Mouse (Mus musculus) lung, embryonic 16.5 days (tissue): ENCODE measurements around the gene Snx9. TPM values are rescaled to one million over a fixed set of nuclear protein-coding genes. Genes with fewer than 3 reads are reported as not detected.

ENCODE experiments used
- ATAC-seq: fragments of 200-750 bp; cut with Nextera tagmentation; 2 replicates; pipeline ENCODE4 v1.8.0; 2017; ENCODE audit warnings: low read depth, mild to moderate bottlenecking, moderate library complexity
- H3K27ac ChIP-seq: fragments of 300-500 bp; sonication (generic); 2 replicates; pipeline ENCODE4 v1.5.1; 2014; ENCODE audit warnings: mild to moderate bottlenecking, control low read depth, low read length
- H3K27me3 ChIP-seq: fragments of 300-500 bp; sonication (generic); 2 replicates; pipeline ENCODE4 v1.6.1; 2014; ENCODE audit warnings: low read depth, low read length, mixed read lengths; ENCODE audit not compliant: control insufficient read depth, insufficient read depth
- H3K36me3 ChIP-seq: fragments of 300-500 bp; sonication (generic); 2 replicates; pipeline ENCODE4 v1.6.1; 2014; ENCODE audit warnings: low read length; ENCODE audit not compliant: control insufficient read depth, insufficient read depth
- H3K4me1 ChIP-seq: fragments of 300-500 bp; sonication (generic); replicated peaks from 2 replicates; pipeline ENCODE4 v1.6.1; 2014; ENCODE audit warnings: low read length, mixed read lengths; ENCODE audit not compliant: control insufficient read depth, insufficient read depth
- H3K4me2 ChIP-seq: fragments of 300-500 bp; sonication (generic); 2 replicates; pipeline ENCODE4 v1.6.1; 2014; ENCODE audit warnings: low read depth, low read length, control low read depth
- H3K4me3 ChIP-seq: fragments of 300-500 bp; sonication (generic); 2 replicates; pipeline ENCODE4 v1.5.1; 2014; ENCODE audit warnings: mild to moderate bottlenecking, low read length, control low read depth
- H3K9ac ChIP-seq: fragments of 300-500 bp; sonication (generic); 2 replicates; pipeline ENCODE4 v1.6.1; 2014; ENCODE audit warnings: low read length, control low read depth
- H3K9me3 ChIP-seq: fragments of 300-500 bp; sonication (generic); 2 replicates; pipeline ENCODE4 v1.6.1; 2016; ENCODE audit warnings: low read length; ENCODE audit not compliant: control insufficient read depth
- WGBS: fragments of 180-500 bp; shearing (Covaris S2); extraction: QIAGEN DNeasy Blood & Tissue Kit; methylation state at CpG from one replicate; pipeline ENCODE4 v1.1.7; 2014; 5-methylcytosine and 5-hydroxymethylcytosine counted together
- polyA plus RNA-seq: library from polyadenylated mRNA; unstranded; fragments of >200 nt; fragmentation: Nextera tagmentation; extraction: Ambion mirVana; gene quantifications from 2 replicates; pipeline ENCODE4 v1.2.1, GENCODE M21; 2015

Snx9 gene
- polyA plus RNA-seq, 1 experiment from 2014 or later, result 25.1 TPM

DNA sequence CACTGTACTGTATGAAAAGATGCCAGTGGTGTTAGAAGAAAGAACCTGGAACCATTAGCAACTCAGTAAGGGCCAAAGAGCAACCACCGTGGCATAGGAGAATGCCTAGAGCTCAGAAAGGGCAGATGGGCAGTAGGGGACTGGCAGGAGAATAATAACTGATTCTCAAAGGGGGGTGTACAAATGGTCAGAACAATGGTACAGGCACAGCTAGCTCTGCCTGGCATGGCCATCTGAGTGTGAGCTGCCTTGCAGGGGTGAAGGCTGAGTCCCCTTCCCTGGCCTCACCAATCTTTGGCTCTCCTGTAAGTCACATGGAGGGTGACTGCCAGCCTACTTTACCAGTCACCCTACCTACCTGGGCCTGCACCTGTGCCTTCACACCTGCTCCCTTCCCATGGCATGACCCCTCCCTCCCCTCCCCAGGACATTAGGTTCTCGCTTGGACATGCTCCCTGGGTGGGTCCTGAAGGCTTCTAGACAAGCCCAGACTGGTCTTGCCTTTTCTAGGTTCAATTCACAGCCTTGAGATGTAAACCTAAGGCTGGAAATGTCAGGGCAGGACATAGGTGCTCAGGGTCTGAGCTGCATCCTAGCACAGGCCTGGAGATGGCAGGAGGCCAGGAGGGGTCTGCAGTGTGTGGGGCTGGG is 115.3 kb downstream of the Snx9 start:
- no peaks in the 10 kb centered on the region for H3K27me3 ChIP-seq
- no peak overlapping the region for H3K4me3 ChIP-seq
- no peaks in the 10 kb centered on the region for H3K9me3 ChIP-seq
- no peaks in the 10 kb centered on the region for H3K36me3 ChIP-seq
- ATAC-seq, result no peak
- 75% methylated on average over 2 of the region's 2 CpGs for WGBS
- H3K4me1 ChIP-seq, result peaks cover 21% of the 10 kb centered on the region
- H3K4me2 ChIP-seq, result no peak overlapping the region
- no peak overlapping the region for H3K27ac ChIP-seq
- H3K9ac ChIP-seq, result no peak overlapping the region

DNA sequence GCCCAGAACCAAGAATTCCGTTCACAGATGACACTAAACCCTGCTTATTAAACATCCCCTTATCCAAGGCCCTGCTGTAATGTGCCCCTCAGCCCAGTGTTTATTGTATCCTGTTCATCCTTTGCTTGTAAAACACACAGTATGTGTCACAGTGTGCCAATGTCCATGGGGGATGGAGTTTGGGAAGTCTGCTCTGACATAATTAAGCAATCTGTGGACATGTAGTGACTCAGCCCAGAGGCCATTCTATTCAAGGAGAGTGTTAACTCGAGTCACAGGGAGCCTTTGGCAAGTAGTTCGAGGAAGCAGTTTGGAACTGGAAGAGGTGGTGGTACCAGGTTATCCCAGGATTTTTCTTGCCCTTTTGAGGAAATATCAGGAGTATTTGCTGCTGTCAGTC is 116.0 kb downstream of the Snx9 start:
- no peaks in the 10 kb centered on the region for H3K27me3 ChIP-seq
- H3K4me1 ChIP-seq, result peaks cover 21% of the 10 kb centered on the region
- WGBS, result 48% methylated on average over 3 of the region's 3 CpGs
- H3K9ac ChIP-seq, result no peak overlapping the region
- no peaks in the 10 kb centered on the region for H3K36me3 ChIP-seq
- no peak for ATAC-seq
- no peak overlapping the region for H3K27ac ChIP-seq
- H3K4me2 ChIP-seq, result no peak overlapping the region
- H3K4me3 ChIP-seq, result no peak overlapping the region
- no peaks in the 10 kb centered on the region for H3K9me3 ChIP-seq

DNA sequence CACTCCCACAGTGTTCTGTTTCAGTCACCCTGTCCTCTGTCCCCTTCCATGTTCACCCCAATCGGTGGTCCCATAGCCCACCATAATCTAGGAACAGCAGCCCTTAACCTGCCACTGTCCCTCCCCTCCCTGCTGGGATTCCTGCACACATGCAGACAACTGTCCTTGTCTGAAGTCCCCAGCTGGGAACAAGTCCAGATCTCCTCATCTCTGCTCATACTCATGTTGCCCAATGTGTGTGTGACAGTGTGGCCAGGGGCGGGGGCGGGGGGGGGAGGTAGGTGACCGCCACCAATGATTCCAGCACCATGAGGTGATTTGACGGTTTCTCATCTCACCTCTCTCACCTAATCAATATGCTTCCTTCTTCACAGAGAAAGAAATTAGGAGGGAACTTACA is 117.1 kb downstream of the Snx9 start:
- H3K36me3 ChIP-seq, result no peaks in the 10 kb centered on the region
- H3K4me2 ChIP-seq, result no peak overlapping the region
- peaks cover 21% of the 10 kb centered on the region for H3K4me1 ChIP-seq
- WGBS, result 83% methylated on average over 5 of the region's 5 CpGs
- no peak overlapping the region for H3K4me3 ChIP-seq
- H3K27ac ChIP-seq, result no peak overlapping the region
- no peak for ATAC-seq
- no peaks in the 10 kb centered on the region for H3K27me3 ChIP-seq
- no peak overlapping the region for H3K9ac ChIP-seq
- no peaks in the 10 kb centered on the region for H3K9me3 ChIP-seq

DNA sequence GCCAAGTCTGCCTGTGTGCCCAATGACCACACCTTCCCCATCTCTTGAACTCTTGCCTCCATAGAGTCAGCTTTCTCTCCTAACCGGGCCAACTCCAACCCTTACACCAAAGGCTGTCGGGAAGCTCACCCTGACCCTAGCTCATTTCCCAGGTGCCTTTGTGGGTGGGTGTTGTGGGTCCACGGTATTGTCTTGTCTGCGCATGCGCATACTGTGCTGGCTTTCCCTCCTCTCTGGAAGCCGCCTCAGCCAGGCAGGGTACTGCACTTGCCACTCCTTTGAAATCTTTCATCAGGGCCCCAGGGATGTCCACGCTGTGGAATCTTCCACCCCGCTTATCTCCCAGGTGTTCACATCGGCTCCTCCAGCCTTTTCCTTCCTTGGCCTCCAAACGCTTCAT is 117.5 kb downstream of the Snx9 start:
- 64% methylated on average over 10 of the region's 10 CpGs for WGBS
- no peak for ATAC-seq
- Histone ChIP-seq H3K9ac (peak overlapping the region; percentile 27; the same call in 1 of the 2 replicates), H3K4me2 (peak overlapping the region; percentile 27; the same call in 1 of the 2 replicates), H3K36me3 (no peaks in the 10 kb centered on the region), H3K27me3 (no peaks in the 10 kb centered on the region), H3K27ac (peak overlapping the region; percentile 12; the same call in 1 of the 2 replicates), H3K9me3 (no peaks in the 10 kb centered on the region), H3K4me3 (no peak overlapping the region), H3K4me1 (peaks cover 21% of the 10 kb centered on the region)

DNA sequence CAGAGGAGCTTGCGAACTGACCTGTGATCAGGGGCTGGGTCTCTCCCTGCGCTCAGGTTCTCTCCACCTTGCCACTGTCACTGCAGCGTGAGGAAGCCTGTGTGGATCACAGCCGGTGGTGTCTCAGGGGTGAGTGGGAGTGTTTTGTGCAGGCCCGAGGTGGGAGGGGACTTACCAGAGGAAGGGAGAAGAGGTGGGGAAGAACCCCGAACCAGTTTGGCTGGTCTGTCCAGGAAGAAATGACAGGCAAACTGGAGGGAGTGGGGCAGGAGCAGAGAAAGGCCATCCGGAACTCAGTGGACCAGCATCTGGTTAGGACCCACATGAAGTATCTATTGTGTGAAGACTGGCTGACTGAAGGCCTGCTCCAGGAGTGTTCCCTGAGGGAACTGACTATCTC is 118.0 kb downstream of the Snx9 start:
- H3K36me3 ChIP-seq, result no peaks in the 10 kb centered on the region
- H3K9me3 ChIP-seq, result no peaks in the 10 kb centered on the region
- H3K4me1 ChIP-seq, result peaks cover 21% of the 10 kb centered on the region
- H3K9ac ChIP-seq, result peak overlapping the region; percentile 27
- peak overlapping the region; percentile 27 for H3K4me2 ChIP-seq
- no peak overlapping the region for H3K4me3 ChIP-seq
- H3K27me3 ChIP-seq, result no peaks in the 10 kb centered on the region
- WGBS, result 36% methylated on average over 7 of the region's 7 CpGs
- H3K27ac ChIP-seq, result peak overlapping the region; percentile 83
- ATAC-seq, result peak; percentile 65

DNA sequence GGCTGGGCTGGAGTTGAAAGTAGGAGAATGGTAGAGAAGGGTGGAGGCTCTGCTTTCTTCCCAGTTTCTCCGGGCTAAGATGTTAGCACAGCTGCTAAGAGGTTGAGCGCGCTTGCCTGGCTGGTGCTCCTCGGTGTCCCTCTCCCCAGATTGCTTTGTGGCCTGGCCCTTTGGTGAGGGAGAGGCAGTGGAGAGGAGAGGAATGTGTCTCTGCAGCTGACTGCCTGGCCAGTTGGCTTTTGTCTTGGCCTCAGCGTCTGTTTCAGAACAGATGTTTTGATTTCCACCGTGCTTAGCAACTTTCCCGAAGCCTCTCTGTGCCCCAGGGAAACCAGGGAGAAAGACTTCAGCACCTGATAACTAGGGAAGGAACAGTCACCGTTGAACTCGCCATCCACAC is 118.7 kb downstream of the Snx9 start:
- Histone ChIP-seq H3K27me3 (no peaks in the 10 kb centered on the region), H3K9ac (peak overlapping the region; percentile 23; the same call in 1 of the 2 replicates), H3K36me3 (no peaks in the 10 kb centered on the region), H3K27ac (peak overlapping the region; percentile 83), H3K9me3 (no peaks in the 10 kb centered on the region), H3K4me2 (peak overlapping the region; percentile 27; the same call in 1 of the 2 replicates), H3K4me3 (no peak overlapping the region), H3K4me1 (peaks cover 25% of the 10 kb centered on the region)
- 28% methylated on average over 9 of the region's 9 CpGs for WGBS
- peak; percentile 71 for ATAC-seq

DNA sequence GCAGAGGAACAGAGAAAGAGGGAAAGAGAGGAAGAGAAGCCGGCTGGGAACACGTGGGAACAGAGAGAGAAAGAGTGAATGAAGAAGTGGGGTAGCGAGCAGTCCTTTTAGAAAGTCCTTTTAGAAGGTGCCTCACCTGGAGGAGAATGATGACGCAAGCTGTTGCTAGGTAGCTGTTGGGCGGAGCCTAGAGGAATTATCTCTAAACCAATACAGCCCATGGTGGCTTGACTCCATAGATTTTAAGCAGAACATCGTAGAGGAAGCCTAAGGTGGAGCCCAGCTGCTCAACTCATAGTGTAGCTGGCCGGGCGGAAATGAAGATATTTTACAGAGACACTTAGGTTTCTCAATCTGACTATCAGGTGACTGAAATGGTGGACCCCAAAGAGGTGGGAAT is 122.6 kb downstream of the Snx9 start:
- H3K4me3 ChIP-seq, result no peak overlapping the region
- H3K36me3 ChIP-seq, result no peaks in the 10 kb centered on the region
- no peak overlapping the region for H3K9ac ChIP-seq
- ATAC-seq, result no peak
- no peaks in the 10 kb centered on the region for H3K27me3 ChIP-seq
- no peaks in the 10 kb centered on the region for H3K9me3 ChIP-seq
- WGBS, result 81% methylated on average over 8 of the region's 8 CpGs
- peaks cover 30% of the 10 kb centered on the region for H3K4me1 ChIP-seq
- no peak overlapping the region for H3K4me2 ChIP-seq
- H3K27ac ChIP-seq, result no peak overlapping the region

DNA sequence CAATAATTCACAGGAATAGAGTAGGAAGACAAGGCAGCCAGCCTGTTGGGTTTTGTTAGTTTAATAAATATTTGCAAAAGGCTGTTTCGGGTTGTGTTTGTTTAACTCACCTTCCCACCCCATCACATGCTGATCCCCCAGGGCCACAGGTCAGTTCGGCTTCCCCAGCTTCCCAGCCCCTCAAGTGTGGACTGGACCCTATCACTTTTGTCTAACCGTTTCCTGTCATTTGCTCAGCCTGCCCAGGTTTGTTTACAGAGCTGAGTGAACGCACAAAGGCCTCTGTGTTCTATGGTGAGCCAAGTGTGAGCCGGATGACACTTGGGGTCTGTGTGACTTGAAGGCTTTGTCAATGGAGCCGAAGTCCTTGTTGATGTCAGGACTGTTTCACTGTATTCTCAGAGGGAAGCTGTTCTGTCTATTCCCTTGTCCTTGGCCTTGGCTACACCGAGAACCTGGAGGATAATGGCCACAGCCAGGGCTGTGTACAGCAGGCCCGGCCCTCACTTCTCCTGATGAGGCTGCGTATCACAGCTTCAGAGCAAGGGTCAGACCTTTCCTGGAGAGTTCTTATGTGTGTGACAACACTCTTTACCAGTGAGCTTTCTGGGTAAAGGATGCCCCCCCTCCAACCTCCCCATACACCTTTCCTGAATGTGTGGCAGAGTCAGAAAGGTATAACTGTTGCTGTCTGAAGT is 124.1 kb downstream of the Snx9 start:
- Histone ChIP-seq H3K9me3 (no peaks in the 10 kb centered on the region), H3K4me2 (no peak overlapping the region), H3K4me1 (peaks cover 17% of the 10 kb centered on the region), H3K4me3 (no peak overlapping the region), H3K27me3 (no peaks in the 10 kb centered on the region), H3K27ac (peak overlapping the region; percentile 14), H3K9ac (no peak overlapping the region), H3K36me3 (no peaks in the 10 kb centered on the region)
- WGBS, result 25% methylated on average over 9 of the region's 9 CpGs
- 0 out of 2 replicates have a peak, but pooled peaks have one; percentile 42 for ATAC-seq

DNA sequence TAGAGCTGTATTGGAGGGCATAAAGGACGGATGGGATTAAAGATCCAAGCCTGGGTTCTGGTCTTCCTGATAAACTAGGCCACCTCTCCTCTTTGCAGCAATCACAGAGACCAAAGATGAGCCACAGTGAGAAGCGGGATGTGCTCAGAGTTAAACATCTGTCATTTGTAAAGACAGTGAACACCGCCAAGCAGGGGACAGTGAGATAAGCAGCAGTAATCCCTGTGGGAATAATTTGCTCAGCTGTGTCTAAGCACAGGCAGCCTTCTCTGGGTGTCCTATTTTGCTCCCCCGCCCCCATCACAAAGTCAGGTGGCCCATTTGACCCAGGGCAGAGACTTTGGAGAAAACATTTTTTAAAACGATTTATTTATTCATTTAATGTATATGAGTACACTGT is 125.6 kb downstream of the Snx9 start:
- H3K9me3 ChIP-seq, result no peaks in the 10 kb centered on the region
- no peak for ATAC-seq

More for the DNA sequence above, 125.6 kb downstream of the Snx9 start:
- Histone ChIP-seq H3K4me1 (peaks cover 12% of the 10 kb centered on the region; the same call in 1 of the 2 replicates), H3K9ac (no peak overlapping the region), H3K4me2 (no peak overlapping the region), H3K4me3 (no peak overlapping the region), H3K27ac (no peak overlapping the region), H3K27me3 (no peaks in the 10 kb centered on the region), H3K36me3 (no peaks in the 10 kb centered on the region)
- WGBS, result 78% methylated on average over 5 of the region's 5 CpGs
